Mouse (Mus musculus) limb, embryonic 14.5 days (tissue): ENCODE data around the gene Lsm11. TPM values are rescaled to one million over a fixed set of nuclear protein-coding genes. Genes with fewer than 3 reads are reported as not detected.
"Not testable (repeated sequence)": the region's sequence is repeated elsewhere in the genome, so short reads cannot be mapped to it uniquely, and the experiment has no call there.

Experiments
- ATAC-seq: fragments of 200-750 bp; cut with Nextera tagmentation; 2 replicates; pipeline ENCODE4 v1.8.0; 2017; ENCODE audit warnings: low read depth, moderate number of reproducible peaks, moderate TSS enrichment; ENCODE audit not compliant: low FRiP score
- DNase-seq: peaks from one replicate; pipeline ENCODE4 v3.0.0-alpha.2; 2015; ENCODE audit warnings: low spot score
- H3K27ac ChIP-seq: fragments of 300-500 bp; sonication (generic); replicated peaks from 2 replicates; pipeline ENCODE4 v1.5.1; 2014; ENCODE audit warnings: low read depth, mild to moderate bottlenecking, low read length, moderate library complexity, mixed read lengths
- H3K27me3 ChIP-seq: fragments of 300-500 bp; sonication (generic); 2 replicates; pipeline ENCODE4 v1.6.1; 2014; ENCODE audit warnings: low read length, mixed read lengths; ENCODE audit not compliant: control insufficient read depth, insufficient read depth
- H3K36me3 ChIP-seq: fragments of 300-500 bp; sonication (generic); 2 replicates; pipeline ENCODE4 v1.6.1; 2014; ENCODE audit warnings: mild to moderate bottlenecking, low read length, moderate library complexity, mixed read lengths; ENCODE audit not compliant: control insufficient read depth, insufficient read depth
- H3K4me1 ChIP-seq: fragments of 300-500 bp; sonication (generic); 2 replicates; pipeline ENCODE4 v1.6.1; 2014; ENCODE audit warnings: antibody characterized with exemption, low read length, mixed read lengths; ENCODE audit not compliant: control insufficient read depth, insufficient read depth
- H3K4me2 ChIP-seq: fragments of 300-500 bp; sonication (generic); replicated peaks from 2 replicates; pipeline ENCODE4 v1.6.1; 2014; ENCODE audit warnings: low read depth, mild to moderate bottlenecking, low read length, moderate library complexity; ENCODE audit not compliant: severe bottlenecking
- H3K4me3 ChIP-seq: fragments of 300-500 bp; sonication (generic); replicated peaks from 2 replicates; pipeline ENCODE4 v1.5.1; 2014; ENCODE audit warnings: low read length
- H3K9ac ChIP-seq: fragments of 300-500 bp; sonication (generic); 2 replicates; pipeline ENCODE4 v1.6.1; 2014; ENCODE audit warnings: mild to moderate bottlenecking, low read depth, low read length, moderate library complexity; ENCODE audit not compliant: severe bottlenecking
- H3K9me3 ChIP-seq: fragments of 300-500 bp; sonication (generic); 2 replicates; pipeline ENCODE4 v1.6.1; 2016; ENCODE audit warnings: low read length; ENCODE audit not compliant: control insufficient read depth
- POLR2A ChIP-seq: fragments of 200-500 bp; IDR thresholded peaks from 2 replicates; pipeline ENCODE4 v1.8.0; 2012; ENCODE audit warnings: inconsistent platforms, mild to moderate bottlenecking, moderate library complexity, borderline replicate concordance; ENCODE audit not compliant: insufficient read depth, insufficient read length; ENCODE audit errors: extremely low read depth
- WGBS: fragments of 180-500 bp; shearing (Covaris S2); extraction: QIAGEN DNeasy Blood & Tissue Kit; methylation state at CpG from one replicate; pipeline ENCODE4 v1.1.7; 2014; 5-methylcytosine and 5-hydroxymethylcytosine counted together
- polyA plus RNA-seq, 2 experiments: library from polyadenylated mRNA; depleted of rRNA in 1 of 2; stranded (reverse) in 1 of 2; unstranded in 1 of 2; fragments of >200 nt; fragmentation: Nextera tagmentation in 1 of 2; extraction: Ambion mirVana in 1 of 2; gene quantifications; 2 replicates each; pipeline versions ENCODE4 v1.2.1 to v1.2.3; 2012 to 2014

Lsm11 gene
- polyA plus RNA-seq, 2 experiments = 7.2 to 8.2 TPM

DNA sequence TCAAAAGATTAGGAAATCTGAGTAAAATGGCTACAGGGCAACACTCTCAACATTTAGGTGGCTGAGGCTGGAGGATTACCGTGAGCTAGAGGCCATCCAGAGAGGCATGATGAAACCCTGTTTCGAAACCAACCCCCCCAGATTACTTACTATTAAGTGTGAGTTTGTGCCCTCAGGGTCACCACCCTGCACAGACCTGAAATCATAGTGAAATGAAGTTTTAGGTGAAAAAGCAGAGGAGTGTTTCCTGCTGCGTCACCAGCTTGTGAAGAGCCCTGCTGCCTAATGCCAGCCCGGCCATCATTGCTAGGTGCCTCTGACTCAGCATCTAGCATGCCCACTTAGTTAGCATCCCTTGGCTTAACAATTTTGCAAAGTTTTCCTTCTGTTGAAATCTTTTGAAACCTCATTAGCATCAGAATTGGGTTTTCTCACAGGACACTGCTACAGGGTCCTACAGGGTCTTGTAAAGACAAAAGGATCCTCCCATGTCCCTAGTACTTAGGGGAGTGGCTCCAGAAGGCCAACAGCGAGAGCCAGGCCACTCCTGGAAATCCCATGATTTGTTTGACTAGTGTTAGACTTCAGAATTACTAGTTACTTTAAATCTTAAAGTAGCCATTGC, 59.0 kb downstream of the Lsm11 start:
- DNase-seq = no peak
- ATAC-seq = no peak
- H3K27me3 ChIP-seq = no peaks in the 10 kb centered on the region
- H3K4me3 ChIP-seq = no peak overlapping the region
- no peak overlapping the region for H3K9ac ChIP-seq
- H3K36me3 ChIP-seq = peaks cover 55% of the 10 kb centered on the region
- TF ChIP-seq POLR2A = no peak
- H3K4me1 ChIP-seq = peaks cover 27% of the 10 kb centered on the region
- WGBS = 74% methylated on average over 5 of the region's 5 CpGs
- no peaks in the 10 kb centered on the region for H3K9me3 ChIP-seq
- H3K4me2 ChIP-seq = no peak overlapping the region
- H3K27ac ChIP-seq = no peak overlapping the region

GRCm38 (mm10) chr11:45884029-45884428, 60.7 kb downstream of the Lsm11 start:
- no peak for TF ChIP-seq POLR2A
- H3K36me3 ChIP-seq = peaks cover 39% of the 10 kb centered on the region
- H3K4me3 ChIP-seq = no peak overlapping the region
- H3K9ac ChIP-seq = no peak overlapping the region
- H3K27ac ChIP-seq = no peak overlapping the region
- 32% methylated on average over 4 of the region's 4 CpGs for WGBS
- no peaks in the 10 kb centered on the region for H3K27me3 ChIP-seq
- DNase-seq = peak; percentile 86
- peaks cover 33% of the 10 kb centered on the region for H3K4me1 ChIP-seq
- no peaks in the 10 kb centered on the region for H3K9me3 ChIP-seq
- ATAC-seq = 0 out of 2 replicates have a peak, but pooled peaks have one; percentile 4
- H3K4me2 ChIP-seq = no peak overlapping the region

- no peak for ATAC-seq
- TF ChIP-seq POLR2A = no peak
- H3K4me3 ChIP-seq = no peak overlapping the region
- no peak for DNase-seq
- no peaks in the 10 kb centered on the region for H3K9me3 ChIP-seq
- no peaks in the 10 kb centered on the region for H3K27me3 ChIP-seq
- H3K36me3 ChIP-seq = peaks cover 34% of the 10 kb centered on the region
- H3K4me2 ChIP-seq = no peak overlapping the region
- H3K27ac ChIP-seq = no peak overlapping the region
- WGBS = 46% methylated on average over 8 of the region's 8 CpGs
- peaks cover 33% of the 10 kb centered on the region for H3K4me1 ChIP-seq
- H3K9ac ChIP-seq = no peak overlapping the region
Measured at GRCm38 (mm10) chr11:45883270-45883931, 61.3 kb downstream of the Lsm11 start.

DNA sequence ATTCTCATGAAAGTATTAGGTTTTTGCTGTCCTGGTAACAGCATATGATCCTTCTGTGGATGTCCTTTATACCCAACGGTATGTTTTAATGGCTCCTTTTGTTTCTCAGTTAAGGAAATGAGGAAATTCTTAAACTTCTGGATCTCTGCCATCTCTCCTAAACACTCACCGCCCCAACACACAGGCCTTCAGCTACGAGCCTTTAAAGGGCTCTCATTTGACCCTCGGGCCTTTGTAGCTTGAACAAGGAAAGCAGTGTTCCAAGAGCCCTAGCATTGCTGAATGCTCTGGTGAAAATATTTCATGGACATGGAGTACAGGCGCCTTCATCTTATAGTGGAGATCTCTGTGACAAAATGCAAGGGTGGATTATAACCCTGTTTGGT, 63.1 kb downstream of the Lsm11 start:
- H3K27ac ChIP-seq = peak overlapping the region; percentile 21; the same call in 1 of the 2 replicates
- no peak for TF ChIP-seq POLR2A
- ATAC-seq (peak; percentile 74), DNase-seq (peak; percentile 87)
- H3K4me3 ChIP-seq = no peak overlapping the region
- 22% methylated on average over 5 of the region's 5 CpGs for WGBS
- H3K9me3 ChIP-seq = no peaks in the 10 kb centered on the region
- H3K4me1 ChIP-seq = peaks cover 34% of the 10 kb centered on the region
- H3K36me3 ChIP-seq = peaks cover 20% of the 10 kb centered on the region
- no peaks in the 10 kb centered on the region for H3K27me3 ChIP-seq
- H3K9ac ChIP-seq = no peak overlapping the region
- no peak overlapping the region for H3K4me2 ChIP-seq

- Histone ChIP-seq H3K9me3 (no peaks in the 10 kb centered on the region), H3K4me1 (peaks cover 31% of the 10 kb centered on the region), H3K27ac (no peak overlapping the region; the same call in 1 of the 2 replicates), H3K4me2 (no peak overlapping the region; the same call in 1 of the 2 replicates), H3K27me3 (no peaks in the 10 kb centered on the region), H3K4me3 (no peak overlapping the region), H3K36me3 (peaks cover 15% of the 10 kb centered on the region), H3K9ac (no peak overlapping the region)
- 22% methylated on average over 6 of the region's 6 CpGs for WGBS
- DNase-seq (peak; percentile 84), ATAC-seq (peak; percentile 60)
- TF ChIP-seq POLR2A = no peak
Measured at GRCm38 (mm10) chr11:45881026-45881682, 63.6 kb downstream of the Lsm11 start.

- not testable (repeated sequence) for H3K4me2 ChIP-seq, H3K27me3 ChIP-seq, H3K36me3 ChIP-seq, H3K9me3 ChIP-seq, ATAC-seq, H3K9ac ChIP-seq, H3K4me3 ChIP-seq, H3K27ac ChIP-seq, DNase-seq
- 61% methylated on average over 4 of the region's 4 CpGs for WGBS
- peaks cover 31% of the 10 kb centered on the region for H3K4me1 ChIP-seq
Measured at GRCm38 (mm10) chr11:45879366-45879765, 65.4 kb downstream of the Lsm11 start.
